Mouse (Mus musculus) naive thymus-derived CD4-positive, alpha-beta T cell, adult 2 months (primary cell): ENCODE measurements around the gene Olfr1348.
"Not testable (repeated sequence)": the region's sequence is repeated elsewhere in the genome, so short reads cannot be mapped to it uniquely, and the experiment has no call there.

Experiments
- DNase-seq: peaks from one replicate; pipeline ENCODE4 v3.0.0-alpha.2; 2011; ENCODE audit warnings: low read depth

Olfr1348 gene

GRCm38 (mm10) chr7:6508648-6509047, at the start of gene Olfr1348:
TSS of gene Olfr1348 (minus strand) at chr7:6508748.
- no peak for DNase-seq

- DNase-seq = peak; percentile 6
These were observed 17.6 kb upstream of the Olfr1348 start for GRCm38 (mm10) chr7:6526141-6526540.

- no peak for DNase-seq
These were observed 16.5 kb upstream of the Olfr1348 start for GRCm38 (mm10) chr7:6525001-6525400.

GRCm38 (mm10) chr7:6522850-6523249, 14.3 kb upstream of the Olfr1348 start, which contains the start of gene Olfr1349:
TSS of gene Olfr1349 (minus strand) at chr7:6522950.
- DNase-seq = no peak

- no peak for DNase-seq
These were observed 13.1 kb upstream of the Olfr1348 start for GRCm38 (mm10) chr7:6521666-6522065.

GRCm38 (mm10) chr7:6499655-6500054, 8.9 kb downstream of the Olfr1348 start, which contains the start of gene Olfr1347:
TSS of gene Olfr1347 (minus strand) at chr7:6499755.
- DNase-seq = no peak

- DNase-seq = no peak
These were observed 21.7 kb downstream of the Olfr1348 start, which contains the start of gene Olfr5 for GRCm38 (mm10) chr7:6486841-6487240. TSS of gene Olfr5 (minus strand) at chr7:6486941.

- not testable (repeated sequence) for DNase-seq
These were observed 30.9 kb downstream of the Olfr1348 start for GRCm38 (mm10) chr7:6477633-6478032.

- DNase-seq = no peak
These were observed 41.6 kb downstream of the Olfr1348 start, which contains the start of gene Olfr1346 for GRCm38 (mm10) chr7:6466951-6467350. TSS of gene Olfr1346 (plus strand) at chr7:6467101.

- DNase-seq = no peak
These were observed 52.1 kb downstream of the Olfr1348 start for GRCm38 (mm10) chr7:6456399-6456798.

GRCm38 (mm10) chr7:6455868-6456267, 52.7 kb downstream of the Olfr1348 start, which contains the start of gene Olfr1336:
TSS of gene Olfr1336 (plus strand) at chr7:6456168.
- no peak for DNase-seq
